Mouse (Mus musculus): ENCODE data around the gene Slc22a7. TPM values are rescaled to one million over a fixed set of nuclear protein-coding genes. Genes with fewer than 3 reads are reported as not detected.

Slc22a7 gene
- polyA plus RNA-seq, 1 experiment from 2014 or later, result not detected

DNA sequence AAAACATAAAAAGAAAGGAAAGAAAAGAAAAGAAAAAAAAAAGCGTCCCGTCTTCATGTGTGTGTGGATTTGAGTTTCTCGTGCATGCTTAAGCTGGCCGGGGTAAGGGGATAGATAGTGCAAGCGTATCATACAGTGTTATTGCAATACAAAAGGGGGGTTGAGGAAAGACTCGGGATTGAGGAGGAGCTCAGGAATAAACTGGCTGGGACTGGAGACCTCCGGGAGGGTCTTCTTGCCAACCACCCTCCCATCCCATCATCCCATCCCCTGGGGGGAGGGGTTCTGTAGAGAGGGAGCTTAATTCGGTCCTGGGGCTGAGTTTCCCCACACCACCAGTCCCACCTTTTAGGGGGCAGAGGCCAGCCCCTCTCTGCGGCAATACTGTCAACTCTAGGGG, 16.3 kb upstream of the Slc22a7 start:
- Histone ChIP-seq H3K4me3 (ENCODE audit: inconsistent target) (no peak overlapping the region), H3K27ac (no peak overlapping the region)
- 5% methylated on average over 9 of the region's 9 CpGs for WGBS (ENCODE audit: missing documents)

DNA sequence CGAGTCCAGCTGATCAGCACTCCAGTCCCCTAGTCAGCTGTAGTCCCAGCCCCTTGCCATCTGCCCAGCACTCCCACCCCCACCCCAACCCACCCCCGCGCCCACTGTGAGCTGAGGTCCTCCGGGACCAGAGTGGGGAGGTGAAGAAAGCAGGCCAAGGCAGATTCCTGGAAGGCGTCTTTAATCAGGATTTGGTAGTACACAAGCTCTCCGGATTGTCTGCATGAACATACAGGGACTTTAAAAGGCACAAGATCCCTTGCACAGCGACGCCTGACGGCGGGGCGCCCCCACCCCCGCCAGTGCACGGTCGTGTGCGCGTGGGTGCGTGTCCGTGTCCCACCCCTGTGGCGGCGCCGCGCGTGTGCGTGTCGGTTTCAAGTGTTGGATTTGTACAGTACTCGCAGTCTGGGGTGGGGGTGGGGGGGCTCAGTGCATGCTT, 15.7 kb upstream of the Slc22a7 start:
- no peaks in the 10 kb centered on the region for H3K79me2 ChIP-seq (ENCODE audit: inconsistent target)
- H3K36me3 ChIP-seq (ENCODE audit: inconsistent target), result no peaks in the 10 kb centered on the region
- 5% methylated on average over 26 of the region's 26 CpGs for WGBS (ENCODE audit: missing documents)
- H3K4me3 ChIP-seq (ENCODE audit: inconsistent target), result no peak overlapping the region
- H3K27ac ChIP-seq, result no peak overlapping the region

More for the DNA sequence above, 16.3 kb upstream of the Slc22a7 start:
- H3K79me2 ChIP-seq (ENCODE audit: inconsistent target), result no peaks in the 10 kb centered on the region
- H3K36me3 ChIP-seq (ENCODE audit: inconsistent target), result no peaks in the 10 kb centered on the region

DNA sequence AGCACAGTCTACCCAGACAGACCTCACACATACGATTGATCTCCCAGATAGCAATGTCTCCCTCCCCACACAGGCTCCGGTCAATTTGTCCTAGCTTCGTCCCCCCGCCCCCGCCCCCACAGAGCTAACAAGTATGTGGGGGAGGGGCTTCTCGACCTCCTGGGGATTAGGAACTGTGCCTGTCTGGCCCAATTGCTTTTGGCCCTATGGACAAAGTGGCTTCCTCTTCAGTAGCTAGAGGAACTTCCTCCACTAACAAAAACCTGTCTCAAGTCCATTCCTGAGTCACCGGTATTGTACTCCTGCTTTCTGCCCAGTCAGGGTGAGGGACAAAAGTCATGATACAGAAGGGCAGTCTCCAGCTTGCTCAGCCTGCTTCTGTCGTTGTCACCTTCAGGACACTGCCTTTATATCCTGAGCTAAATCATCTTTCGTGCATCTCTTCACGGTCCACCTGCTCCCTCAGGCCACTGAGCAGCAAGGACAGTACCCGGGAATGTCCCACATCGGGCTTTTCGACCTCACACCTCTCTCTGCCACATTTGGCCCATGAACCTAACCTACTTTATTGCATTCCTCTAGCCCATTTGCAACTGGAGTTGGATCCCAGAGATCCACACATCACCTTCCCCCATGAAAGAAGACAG, 15.2 kb upstream of the Slc22a7 start:
- Histone ChIP-seq H3K36me3 (ENCODE audit: inconsistent target) (no peaks in the 10 kb centered on the region), H3K79me2 (ENCODE audit: inconsistent target) (no peaks in the 10 kb centered on the region), H3K4me3 (ENCODE audit: inconsistent target) (no peak overlapping the region), H3K27ac (no peak overlapping the region)
- 11% methylated on average over 13 of the region's 13 CpGs for WGBS (ENCODE audit: missing documents)

DNA sequence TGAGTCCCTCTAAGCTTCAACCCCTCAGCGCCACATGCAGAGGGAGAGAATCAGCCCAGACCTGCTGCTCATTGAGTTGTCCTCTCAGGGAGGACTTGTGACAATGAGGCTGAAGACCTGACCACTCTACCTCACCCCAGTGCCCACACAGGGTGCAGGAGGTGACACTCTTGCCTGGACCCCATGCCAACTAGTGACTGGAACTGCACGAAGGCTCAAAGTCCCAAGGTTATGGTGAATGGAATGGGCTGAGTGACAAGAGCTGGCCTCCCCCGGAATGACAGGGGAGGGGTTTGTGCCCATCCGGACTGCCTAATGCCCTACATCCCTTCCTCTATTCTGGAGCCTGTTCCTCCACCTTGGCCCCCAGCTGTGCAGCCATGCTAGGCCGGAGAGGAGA, 14.4 kb upstream of the Slc22a7 start:
- Histone ChIP-seq H3K79me2 (ENCODE audit: inconsistent target) (no peaks in the 10 kb centered on the region), H3K36me3 (ENCODE audit: inconsistent target) (no peaks in the 10 kb centered on the region), H3K27ac (no peak overlapping the region), H3K4me3 (ENCODE audit: inconsistent target) (no peak overlapping the region)
- 66% methylated on average over 5 of the region's 5 CpGs for WGBS (ENCODE audit: missing documents)

- Histone ChIP-seq H3K4me3 (ENCODE audit: inconsistent target) (no peak overlapping the region), H3K36me3 (ENCODE audit: inconsistent target) (no peaks in the 10 kb centered on the region), H3K27ac (no peak overlapping the region), H3K79me2 (ENCODE audit: inconsistent target) (no peaks in the 10 kb centered on the region)
- WGBS (ENCODE audit: missing documents), result 92% methylated on average over 16 of the region's 16 CpGs
These were observed 8.0 kb upstream of the Slc22a7 start for GRCm38 (mm10) chr17:46446264-46446663.

GRCm38 (mm10) chr17:46444839-46445579, 6.8 kb upstream of the Slc22a7 start:
- no peaks in the 10 kb centered on the region for H3K79me2 ChIP-seq (ENCODE audit: inconsistent target)
- 6% methylated on average over 42 of the region's 50 CpGs for WGBS (ENCODE audit: missing documents)

DNA sequence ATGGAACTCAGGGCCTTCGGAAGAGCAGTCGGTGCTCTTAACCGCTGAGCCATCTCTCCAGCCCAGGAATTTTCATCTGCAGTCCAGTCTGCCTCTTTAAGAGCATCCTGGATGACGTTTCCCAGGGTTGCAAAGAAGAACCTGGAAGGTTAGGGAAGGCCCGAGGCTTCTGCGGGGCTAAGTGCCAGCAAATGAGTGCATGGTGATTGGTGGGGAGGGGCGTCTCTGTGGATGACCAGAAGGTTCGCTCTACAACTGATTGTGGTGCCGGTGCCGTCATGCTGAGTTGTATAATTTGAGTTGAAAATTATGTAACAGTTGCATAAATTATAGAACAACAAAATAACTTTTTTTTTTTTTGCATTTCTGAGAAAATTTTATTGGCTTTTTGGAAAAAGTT, 919 bp upstream of the Slc22a7 start:
- H3K36me3 ChIP-seq (ENCODE audit: inconsistent target), result no peaks in the 10 kb centered on the region
- H3K4me3 ChIP-seq (ENCODE audit: inconsistent target), result no peak overlapping the region
- H3K79me2 ChIP-seq (ENCODE audit: inconsistent target), result no peaks in the 10 kb centered on the region
- no peak overlapping the region for H3K27ac ChIP-seq
- WGBS (ENCODE audit: missing documents), result 85% methylated on average over 8 of the region's 10 CpGs

More at GRCm38 (mm10) chr17:46444839-46445579, 6.8 kb upstream of the Slc22a7 start:
- Histone ChIP-seq H3K36me3 (ENCODE audit: inconsistent target) (no peaks in the 10 kb centered on the region), H3K4me3 (ENCODE audit: inconsistent target) (no peak overlapping the region), H3K27ac (no peak overlapping the region)

DNA sequence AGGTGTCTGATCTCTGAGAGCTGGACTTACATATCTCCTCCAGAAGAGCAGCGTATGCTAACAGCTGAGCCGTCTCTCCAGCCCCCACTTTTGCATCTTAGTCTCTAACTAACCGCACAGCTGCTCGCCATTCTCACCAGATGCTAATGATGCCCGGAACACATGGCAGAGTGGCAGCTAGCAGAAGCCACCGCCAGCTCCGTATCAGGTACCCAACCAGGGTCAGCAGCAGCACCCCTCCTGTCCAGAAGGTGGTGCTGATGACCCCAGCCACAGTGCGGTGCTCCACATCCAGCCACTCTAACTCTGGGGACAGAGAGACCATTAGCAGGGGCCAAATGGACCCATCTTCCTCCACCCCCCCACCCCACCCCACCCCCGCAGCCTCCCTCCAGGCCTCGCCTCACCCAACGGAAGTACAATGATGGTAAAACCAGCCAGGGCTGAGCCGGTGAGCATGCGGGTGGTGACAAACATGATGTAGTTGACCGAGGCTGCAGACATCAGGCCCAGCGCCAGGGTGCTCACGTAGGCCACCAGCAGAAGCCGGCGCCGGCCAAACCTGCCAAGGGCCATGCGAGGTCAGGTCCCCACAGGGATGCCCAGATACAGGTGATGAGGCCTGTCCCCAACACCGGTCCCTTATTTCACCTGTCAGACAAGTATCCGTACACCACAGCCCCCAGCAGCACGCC, 1.4 kb downstream of the Slc22a7 start:
- no peak overlapping the region for H3K4me3 ChIP-seq (ENCODE audit: inconsistent target)
- 28% methylated on average over 23 of the region's 23 CpGs for WGBS (ENCODE audit: missing documents)
- no peaks in the 10 kb centered on the region for H3K36me3 ChIP-seq (ENCODE audit: inconsistent target)
- H3K79me2 ChIP-seq (ENCODE audit: inconsistent target), result no peaks in the 10 kb centered on the region
- H3K27ac ChIP-seq, result no peak overlapping the region

DNA sequence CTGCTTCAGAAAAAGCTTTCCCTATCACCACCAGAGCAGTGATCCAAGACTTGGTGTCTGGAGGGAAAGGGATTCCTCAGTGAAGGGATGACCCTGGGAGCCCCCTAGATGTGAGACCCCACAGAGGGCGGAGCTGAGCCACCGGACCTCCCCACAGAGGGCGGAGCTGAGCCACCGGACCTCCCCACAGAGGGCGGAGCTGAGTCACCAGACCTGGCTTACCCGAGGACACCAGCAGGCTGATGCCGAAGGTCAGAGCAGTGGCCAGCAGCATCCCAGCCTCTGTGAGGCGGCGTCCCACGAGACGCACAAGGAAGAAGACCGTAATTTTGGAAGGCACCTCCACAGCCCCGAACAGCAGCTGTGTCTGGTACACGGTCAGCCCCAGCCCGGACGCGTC, 4.6 kb downstream of the Slc22a7 start:
- H3K79me2 ChIP-seq (ENCODE audit: inconsistent target), result no peaks in the 10 kb centered on the region
- H3K4me3 ChIP-seq (ENCODE audit: inconsistent target), result no peak overlapping the region
- no peak overlapping the region for H3K27ac ChIP-seq
- no peaks in the 10 kb centered on the region for H3K36me3 ChIP-seq (ENCODE audit: inconsistent target)
- WGBS (ENCODE audit: missing documents), result 18% methylated on average over 17 of the region's 17 CpGs

DNA sequence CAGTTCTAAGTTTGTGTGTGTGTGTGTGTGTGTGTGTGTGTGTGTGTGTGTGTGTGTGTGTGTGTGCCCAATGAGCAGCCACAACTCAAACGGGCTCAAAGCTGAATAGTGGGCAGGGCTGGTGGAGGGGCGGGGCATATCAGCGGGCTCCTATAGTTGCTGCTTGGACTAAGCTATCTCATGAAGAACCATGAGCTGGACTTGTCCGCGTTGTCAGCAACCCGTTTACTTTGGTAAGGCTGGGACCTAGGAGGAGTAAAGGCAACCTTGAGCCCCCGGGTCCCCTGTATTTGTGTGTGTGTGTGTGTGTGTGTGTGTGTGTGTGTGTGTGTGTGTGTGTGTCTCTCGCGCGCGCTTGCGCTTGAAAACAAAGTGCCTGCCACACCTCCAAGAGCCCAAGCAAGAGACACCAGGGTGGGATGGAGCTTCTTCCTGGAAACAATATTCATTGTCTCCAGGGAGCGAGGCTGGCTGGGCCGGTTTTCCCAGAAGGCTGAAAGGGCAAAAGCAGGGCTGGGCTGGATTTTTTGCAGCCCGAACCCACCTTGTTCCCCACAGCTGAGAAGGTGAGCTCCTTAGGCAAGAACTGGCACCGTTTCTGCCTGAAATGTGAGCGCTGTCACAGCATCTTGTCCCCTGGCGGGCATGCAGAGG, 9.4 kb downstream of the Slc22a7 start, which contains the start of gene Crip3:
Gene Crip3 (plus strand): TSS at position 166 of the 654 bp plus-strand sequence.
- no peaks in the 10 kb centered on the region for H3K36me3 ChIP-seq (ENCODE audit: inconsistent target)
- no peaks in the 10 kb centered on the region for H3K79me2 ChIP-seq (ENCODE audit: inconsistent target)
- H3K4me3 ChIP-seq (ENCODE audit: inconsistent target), result no peak within 1 kb of the TSS
- WGBS (ENCODE audit: missing documents), result 15% methylated on average over 18 of the region's 18 CpGs
- H3K27ac ChIP-seq, result no peak within 1 kb of the TSS

DNA sequence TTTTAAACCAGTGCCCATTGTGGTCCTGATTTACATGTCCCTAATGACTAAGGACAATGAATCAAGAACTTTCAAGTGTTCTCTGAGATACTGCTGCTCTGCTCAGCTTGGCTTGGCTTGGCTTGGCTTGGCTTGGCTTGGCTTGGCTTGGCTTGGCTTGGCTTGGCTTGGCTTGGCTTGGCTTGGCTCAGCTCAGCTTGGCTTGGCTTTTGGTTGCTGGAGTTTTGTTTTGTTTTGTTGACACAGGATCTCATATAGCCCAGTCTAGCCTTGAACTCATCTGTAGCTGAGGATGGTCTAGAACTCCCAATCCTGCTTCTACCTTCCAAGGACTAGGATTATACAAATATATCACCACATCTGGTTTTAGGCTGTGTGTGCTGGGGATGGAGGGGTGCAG, 11.8 kb downstream of the Slc22a7 start:
- Histone ChIP-seq H3K79me2 (ENCODE audit: inconsistent target) (no peaks in the 10 kb centered on the region), H3K36me3 (ENCODE audit: inconsistent target) (no peaks in the 10 kb centered on the region), H3K27ac (no peak overlapping the region), H3K4me3 (ENCODE audit: inconsistent target) (no peak overlapping the region)

DNA sequence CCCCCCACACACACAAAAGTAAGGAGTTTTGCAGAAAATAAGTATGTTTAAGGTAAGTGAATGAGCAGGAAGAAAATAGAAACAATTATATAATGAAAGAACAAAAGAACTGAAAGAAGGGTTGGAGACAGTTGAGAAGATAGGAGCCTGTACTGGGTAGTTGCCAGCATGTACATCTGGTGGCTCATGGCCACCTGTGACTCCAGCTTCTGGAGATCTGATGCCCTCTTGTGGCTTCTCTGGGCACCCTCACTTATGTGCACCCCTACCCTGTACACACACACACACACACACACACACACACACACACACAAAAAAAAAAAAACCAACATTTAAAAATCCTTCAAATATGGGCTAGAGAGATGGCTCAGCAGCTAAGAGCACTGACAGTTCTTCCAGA, 18.5 kb downstream of the Slc22a7 start:
- no peak overlapping the region for H3K4me3 ChIP-seq (ENCODE audit: inconsistent target)
- H3K79me2 ChIP-seq (ENCODE audit: inconsistent target), result no peaks in the 10 kb centered on the region
- no peaks in the 10 kb centered on the region for H3K36me3 ChIP-seq (ENCODE audit: inconsistent target)
- H3K27ac ChIP-seq, result no peak overlapping the region

GRCm38 (mm10) chr17:46418628-46419027, 19.6 kb downstream of the Slc22a7 start:
- 77% methylated on average over 5 of the region's 5 CpGs for WGBS (ENCODE audit: missing documents)
- Histone ChIP-seq H3K79me2 (ENCODE audit: inconsistent target) (no peaks in the 10 kb centered on the region), H3K4me3 (ENCODE audit: inconsistent target) (no peak overlapping the region), H3K27ac (no peak overlapping the region), H3K36me3 (ENCODE audit: inconsistent target) (no peaks in the 10 kb centered on the region)

- Histone ChIP-seq H3K36me3 (ENCODE audit: inconsistent target) (peaks cover 57% of the 10 kb centered on the region), H3K27ac (no peak overlapping the region), H3K79me2 (ENCODE audit: inconsistent target) (no peaks in the 10 kb centered on the region), H3K4me3 (ENCODE audit: inconsistent target) (no peak overlapping the region)
- 54% methylated on average over 3 of the region's 3 CpGs for WGBS (ENCODE audit: missing documents)
These were observed 29.8 kb downstream of the Slc22a7 start for GRCm38 (mm10) chr17:46408478-46408877.

DNA sequence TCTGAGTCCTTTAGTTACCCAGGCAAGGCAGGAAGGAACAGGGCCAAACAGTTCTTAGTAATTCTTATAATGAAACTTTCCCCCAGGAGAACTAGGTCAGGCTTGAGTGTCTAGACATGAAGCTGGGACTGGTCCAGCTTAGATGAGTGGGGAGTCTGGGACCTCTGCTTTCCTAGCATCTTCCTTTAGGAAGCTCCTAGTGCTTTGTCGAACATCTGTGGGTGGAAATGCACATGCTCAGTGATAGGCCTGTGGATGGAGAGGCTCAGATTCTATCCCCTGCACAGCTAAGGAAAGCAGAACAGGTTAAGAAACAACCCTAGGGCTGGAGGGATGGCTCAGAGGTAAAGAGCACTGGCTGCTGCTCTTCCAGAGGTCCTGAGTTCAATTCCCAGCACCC, 43.6 kb downstream of the Slc22a7 start:
- no peak overlapping the region for H3K27ac ChIP-seq
- no peak overlapping the region for H3K4me3 ChIP-seq (ENCODE audit: inconsistent target)
- H3K79me2 ChIP-seq (ENCODE audit: inconsistent target), result no peaks in the 10 kb centered on the region
- 100% methylated on average over 1 of the region's 1 CpGs for WGBS (ENCODE audit: missing documents)
- peaks cover 22% of the 10 kb centered on the region; the same call in 1 of the 2 replicates for H3K36me3 ChIP-seq (ENCODE audit: inconsistent target)
